Mouse (Mus musculus) spleen, adult 12 weeks (tissue): Measurements from ENCODE around the gene Bnc2.

Experiments used
- DNase-seq: peaks from one replicate; pipeline ENCODE4 v3.0.0; 2022; ENCODE audit warnings: low spot score

The Bnc2 gene

DNA sequence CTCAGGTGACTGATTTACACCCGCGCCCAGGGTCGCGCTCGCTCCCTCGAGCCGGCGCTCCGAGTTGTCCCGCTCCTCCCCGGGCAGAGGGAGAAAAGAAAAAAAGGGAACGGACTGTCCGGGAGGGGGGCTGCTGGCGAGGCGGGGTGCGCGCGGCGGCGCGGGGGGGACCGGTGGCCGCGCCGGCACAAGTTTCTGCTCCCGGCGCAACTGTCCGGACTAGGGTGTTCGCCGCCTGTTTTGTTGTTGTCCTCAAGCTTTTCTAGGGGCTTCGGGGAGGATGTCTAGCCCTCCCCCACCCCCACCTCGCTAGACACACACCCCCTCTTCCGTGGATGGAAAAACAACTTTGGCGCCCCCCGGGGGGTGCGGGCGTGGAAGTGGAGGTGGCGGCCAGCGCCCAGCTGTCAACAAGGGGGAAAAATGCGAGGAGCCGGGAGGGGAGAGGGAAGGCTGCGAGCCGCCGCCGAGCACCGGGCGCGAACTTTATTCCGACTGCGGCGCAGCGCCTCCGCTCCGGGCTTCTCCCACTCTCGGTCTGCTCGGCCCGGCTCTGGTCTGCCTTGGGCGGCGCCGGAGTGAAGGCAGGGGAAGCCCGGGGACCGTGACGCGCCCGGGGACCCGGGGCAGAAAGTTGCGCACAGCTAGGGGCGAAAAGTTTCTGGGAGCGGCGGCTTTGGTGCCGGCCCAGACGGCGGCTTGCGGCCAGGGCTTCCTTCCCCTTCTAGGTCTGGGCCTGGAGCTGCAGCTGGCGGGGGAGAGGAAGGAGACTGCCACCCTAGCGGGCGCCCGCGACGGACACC, at the start of gene Bnc2:
TSS of gene Bnc2 (minus strand) at position 105 of the 803 bp plus-strand sequence.
- no peak for DNase-seq

DNA sequence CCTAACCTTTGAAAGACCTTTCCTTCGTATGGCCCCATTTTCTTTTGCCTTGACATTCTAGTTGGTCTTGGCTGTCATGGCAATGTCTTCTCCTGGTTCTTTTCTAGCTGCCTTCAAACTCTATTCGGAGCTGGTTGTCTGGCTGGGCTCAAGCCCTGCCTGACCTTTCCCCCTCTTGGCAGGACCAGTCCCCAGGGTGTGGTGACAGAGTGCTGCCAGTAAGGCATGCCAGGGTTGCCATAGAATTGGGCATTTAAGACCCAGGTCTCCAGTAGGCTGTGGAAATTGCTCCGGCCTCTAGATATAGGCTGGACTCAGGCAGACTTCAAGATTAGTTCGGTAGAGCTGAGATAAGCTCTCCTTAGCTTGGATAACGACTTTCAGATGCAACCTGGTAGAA, 32.9 kb upstream of the Bnc2 start:
- DNase-seq: no peak

DNA sequence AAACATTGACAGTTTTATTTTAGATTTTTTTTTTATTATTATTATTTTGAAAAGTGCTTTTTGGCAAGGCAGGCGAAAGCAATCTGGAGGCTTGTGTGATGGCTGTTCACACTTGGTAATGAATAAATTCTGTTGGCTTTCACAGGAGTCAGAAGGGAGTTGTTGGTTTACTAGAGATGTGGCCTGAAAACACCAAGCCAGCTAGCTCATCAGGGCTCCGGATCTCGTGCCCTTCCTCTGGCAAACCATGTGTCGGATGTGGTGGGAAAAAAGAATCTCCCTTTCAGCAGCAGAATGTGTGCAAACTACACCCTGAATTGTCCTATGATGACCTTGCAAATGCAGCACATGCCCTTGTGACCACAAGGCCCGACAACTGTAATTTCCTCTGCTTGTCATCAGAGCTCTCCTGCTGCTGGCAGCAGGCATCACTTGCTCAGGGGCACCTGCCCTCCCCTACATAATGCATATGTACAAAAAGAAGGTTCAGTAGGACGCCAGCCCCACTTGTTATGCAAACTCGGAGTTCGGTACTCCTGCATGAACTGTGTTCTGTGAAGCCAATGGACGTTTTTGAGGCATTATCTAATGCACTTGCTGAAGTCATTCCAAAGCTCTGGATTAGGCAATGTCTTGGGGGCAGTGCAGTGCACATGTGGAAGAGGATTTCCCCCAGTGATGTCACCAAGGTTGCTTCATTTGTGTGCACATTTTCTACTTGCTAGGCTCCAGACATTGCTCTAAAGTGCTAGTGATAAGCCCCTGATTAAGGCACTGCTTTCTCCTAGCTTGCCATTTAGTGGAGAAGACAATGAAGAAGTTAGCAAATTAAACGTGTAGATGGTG, 10.7 kb upstream of the Bnc2 start:
- no peak for DNase-seq

DNA sequence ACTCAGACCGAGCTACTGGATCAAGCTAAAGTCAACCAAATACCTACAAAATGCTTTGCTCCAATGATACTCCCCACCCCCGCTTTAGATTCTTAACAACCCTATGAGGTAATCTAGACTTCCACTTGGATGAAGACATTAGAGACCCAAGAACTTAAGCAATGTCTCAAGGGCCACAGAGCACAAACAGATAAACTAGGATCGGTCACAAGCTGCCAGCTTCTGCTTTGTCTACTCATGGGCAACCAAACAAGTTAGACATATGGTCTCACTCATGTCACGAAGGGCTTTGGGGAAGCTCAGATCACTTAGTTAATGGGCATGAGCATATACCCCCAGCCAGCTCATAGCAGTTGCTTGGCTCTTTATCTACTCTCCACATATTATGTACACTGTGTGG, 9.9 kb upstream of the Bnc2 start:
- DNase-seq: no peak

DNA sequence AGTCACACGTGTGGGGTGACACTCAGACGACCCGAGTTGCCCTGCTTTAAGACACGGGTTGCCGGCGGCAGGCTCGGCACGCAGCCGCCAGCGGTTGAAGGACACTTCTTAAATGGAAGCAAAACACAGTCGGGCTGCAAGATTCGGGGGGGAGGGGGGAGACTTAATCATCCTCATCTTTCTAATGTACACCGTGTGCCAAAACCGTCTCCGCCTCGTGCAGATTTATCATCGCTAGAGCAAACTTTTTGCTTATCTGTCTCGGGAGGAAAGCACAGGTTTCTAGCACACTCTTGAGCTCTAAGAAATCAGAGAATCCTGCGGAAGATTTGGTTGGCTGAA, 870 bp upstream of the Bnc2 start:
- no peak for DNase-seq

DNA sequence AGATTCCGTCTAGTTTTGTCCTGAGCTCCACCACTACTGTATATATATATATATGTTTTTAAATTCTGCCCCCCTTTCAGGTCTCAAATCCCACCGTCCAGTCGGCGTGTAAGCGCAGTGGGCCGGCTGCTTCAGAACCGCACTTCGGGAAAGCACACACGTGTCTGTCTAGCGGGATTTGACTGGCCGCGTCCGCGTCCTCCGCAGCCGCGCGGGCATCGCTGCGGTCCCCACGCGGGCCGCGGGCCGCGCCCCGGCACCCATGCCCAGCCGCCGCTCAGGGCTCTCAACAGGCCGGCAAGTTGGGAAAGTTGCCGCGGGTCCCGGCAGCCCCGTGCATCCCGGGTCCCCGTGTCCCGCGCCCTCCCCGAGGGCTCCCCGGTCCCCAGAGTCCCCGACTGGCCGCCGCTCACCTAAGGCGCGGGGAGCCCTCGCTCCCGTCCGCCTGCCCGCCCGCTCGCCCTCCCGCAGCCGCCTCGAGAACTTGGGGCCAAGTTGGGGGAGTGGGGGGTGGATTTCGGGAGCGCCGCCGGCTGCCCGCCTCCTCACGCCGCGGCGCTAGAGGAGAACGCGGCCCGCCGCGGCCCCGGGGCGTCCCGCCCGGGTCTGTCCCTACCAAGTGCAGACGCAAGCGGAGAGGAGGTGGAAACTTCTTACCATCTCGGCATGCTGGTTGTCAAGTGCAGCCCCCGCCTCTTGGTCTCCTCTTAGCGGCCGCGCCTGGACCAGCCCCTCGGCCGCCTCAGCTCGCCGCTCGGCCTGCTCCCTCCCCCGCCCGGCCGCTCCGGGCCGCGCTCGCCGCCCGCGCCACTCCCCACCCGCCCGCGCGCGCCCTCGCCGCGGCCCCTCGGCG, 531 bp downstream of the Bnc2 start:
- no peak for DNase-seq

DNA sequence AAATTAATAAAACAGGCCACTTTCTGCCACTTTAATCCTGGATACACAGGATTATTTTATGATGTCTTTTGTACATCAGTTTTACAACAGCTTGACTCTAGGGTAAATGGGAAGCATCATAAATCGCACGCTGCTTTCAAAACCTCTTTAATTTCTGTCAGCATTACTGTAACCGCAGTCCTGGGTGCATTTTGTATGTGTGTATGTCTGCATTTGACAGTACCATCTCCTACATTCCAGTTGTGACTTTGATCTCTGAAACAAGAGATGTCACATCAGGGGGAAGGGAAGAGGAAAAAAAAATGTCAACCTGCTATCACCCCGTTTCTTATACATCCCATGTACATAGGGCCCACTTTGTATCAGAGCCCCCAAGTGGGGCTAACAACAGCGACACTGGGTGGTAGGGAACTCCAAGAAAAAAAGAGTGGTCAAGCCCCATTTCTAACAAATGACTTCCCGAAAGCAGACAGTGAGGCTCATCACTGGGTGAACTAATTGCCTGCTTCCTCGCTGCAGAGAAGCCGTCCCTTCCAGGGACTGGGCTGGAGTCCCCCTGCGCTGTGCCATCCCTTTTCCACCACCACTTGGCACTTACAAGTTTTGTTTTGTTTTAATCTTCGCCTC, 1.3 kb downstream of the Bnc2 start:
- DNase-seq: no peak

DNA sequence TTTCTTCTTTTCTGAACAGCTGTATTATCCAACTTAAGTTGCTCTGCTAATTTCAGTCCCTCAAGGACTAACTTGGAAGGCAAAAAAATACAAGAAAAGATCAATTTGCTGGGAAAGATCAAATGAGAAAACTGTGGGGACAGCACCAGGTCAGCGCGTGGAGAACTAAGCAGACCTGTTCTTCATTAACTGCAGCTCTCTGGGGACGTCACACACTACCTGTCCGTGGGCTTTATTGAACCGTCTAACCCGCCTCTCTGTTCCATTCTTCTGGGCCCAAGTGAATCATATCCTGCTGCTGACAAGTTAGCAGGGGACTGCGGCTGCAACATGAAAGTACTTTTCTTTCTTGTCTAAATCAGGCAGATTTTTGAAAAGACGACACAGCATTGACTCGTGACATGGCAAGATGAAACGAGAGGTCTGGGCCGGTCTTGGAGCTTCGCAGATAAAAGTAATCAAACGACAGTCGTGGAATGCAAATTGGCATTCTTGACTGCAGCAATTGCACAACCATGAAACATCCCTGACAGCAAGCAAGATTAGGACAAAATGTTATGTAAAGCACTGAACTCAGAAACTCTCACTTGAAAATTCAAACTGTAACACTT, 2.8 kb downstream of the Bnc2 start:
- DNase-seq: no peak

DNA sequence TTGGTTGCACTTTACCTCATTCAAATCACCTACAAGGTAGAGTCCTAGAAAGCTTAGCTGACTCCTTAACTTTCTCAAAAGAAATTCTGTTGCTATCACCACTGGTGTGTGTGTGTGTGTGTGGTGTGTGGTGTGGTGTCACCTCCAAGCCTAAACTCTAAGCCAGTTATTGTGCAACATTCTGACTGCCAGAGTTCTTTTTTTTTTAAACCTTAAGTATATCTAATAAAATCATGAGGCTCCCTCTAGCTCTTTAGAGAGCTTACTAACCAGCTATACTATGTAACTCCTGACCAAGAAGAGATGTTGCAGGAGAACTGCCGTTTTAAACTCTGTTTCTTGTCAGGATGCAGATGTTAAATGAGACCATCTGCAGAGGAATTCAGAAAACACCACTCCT, 4.1 kb downstream of the Bnc2 start:
- no peak for DNase-seq

DNA sequence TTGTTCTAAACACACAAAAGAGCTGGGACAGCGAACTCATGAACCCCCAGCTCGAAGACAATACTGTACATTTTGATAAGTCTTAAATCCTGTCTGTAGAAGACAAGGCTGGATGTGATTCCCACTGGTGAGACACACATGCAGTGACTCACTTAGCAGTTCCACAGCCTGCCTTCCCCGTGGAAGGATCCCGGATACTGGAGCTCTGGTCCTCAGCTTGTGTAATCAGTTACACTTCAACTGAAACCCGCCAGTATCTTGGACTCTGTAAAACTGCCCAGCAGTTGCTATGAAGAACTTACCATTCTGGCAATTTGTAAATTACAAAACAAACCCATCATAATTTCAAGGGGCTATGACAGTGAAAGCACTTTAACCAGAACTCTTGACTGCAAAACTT, 5.4 kb downstream of the Bnc2 start:
- DNase-seq: no peak

DNA sequence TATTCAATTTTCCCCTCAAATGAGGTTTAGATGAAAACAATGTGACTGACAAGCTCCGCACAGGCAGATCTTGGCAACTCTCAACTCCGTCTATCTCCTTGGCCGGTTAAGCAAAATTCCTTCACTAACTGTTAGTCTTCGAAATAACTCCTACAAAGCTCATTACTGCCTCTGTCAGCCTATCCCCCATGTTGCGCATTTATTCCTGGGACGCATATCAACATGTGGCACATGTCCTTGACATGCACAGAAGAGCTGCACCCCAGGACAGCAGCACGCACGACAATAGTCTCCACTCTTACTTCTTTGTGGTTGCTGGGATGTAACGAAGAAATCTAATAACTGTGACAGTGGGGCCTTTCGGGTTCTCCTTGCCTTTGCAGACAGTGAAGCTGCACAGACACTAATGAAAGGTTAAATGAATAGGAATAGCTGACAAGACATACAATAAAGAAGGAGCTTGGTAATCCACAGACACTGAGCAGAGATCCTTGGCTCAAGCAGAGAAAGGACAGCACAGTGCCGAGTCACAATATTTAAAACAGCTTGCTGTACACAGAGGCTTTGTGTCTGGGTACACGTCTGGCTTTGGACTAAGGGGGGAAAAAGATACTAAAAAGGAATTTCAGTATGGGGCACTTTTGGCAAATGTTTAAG, 6.0 kb downstream of the Bnc2 start:
- DNase-seq: no peak

DNA sequence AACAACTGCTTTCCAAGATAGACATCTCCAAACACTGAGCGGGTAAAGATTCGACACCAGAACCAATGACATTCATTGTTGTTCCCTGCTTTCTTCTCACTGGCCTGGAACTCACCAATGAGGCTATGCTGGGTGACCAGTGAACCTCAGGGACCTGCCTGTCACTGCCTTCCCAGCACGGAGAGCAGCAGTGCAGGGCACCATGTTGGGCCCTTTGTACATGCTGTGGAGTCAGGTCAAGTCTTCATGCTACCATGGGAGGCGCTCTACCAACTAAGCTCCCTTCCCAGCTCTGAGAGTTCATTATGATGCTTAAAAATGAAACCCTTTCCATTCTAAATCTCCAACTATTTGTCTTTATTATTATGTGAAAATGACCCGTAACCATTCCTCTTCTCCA, 6.8 kb downstream of the Bnc2 start:
- no peak for DNase-seq

DNA sequence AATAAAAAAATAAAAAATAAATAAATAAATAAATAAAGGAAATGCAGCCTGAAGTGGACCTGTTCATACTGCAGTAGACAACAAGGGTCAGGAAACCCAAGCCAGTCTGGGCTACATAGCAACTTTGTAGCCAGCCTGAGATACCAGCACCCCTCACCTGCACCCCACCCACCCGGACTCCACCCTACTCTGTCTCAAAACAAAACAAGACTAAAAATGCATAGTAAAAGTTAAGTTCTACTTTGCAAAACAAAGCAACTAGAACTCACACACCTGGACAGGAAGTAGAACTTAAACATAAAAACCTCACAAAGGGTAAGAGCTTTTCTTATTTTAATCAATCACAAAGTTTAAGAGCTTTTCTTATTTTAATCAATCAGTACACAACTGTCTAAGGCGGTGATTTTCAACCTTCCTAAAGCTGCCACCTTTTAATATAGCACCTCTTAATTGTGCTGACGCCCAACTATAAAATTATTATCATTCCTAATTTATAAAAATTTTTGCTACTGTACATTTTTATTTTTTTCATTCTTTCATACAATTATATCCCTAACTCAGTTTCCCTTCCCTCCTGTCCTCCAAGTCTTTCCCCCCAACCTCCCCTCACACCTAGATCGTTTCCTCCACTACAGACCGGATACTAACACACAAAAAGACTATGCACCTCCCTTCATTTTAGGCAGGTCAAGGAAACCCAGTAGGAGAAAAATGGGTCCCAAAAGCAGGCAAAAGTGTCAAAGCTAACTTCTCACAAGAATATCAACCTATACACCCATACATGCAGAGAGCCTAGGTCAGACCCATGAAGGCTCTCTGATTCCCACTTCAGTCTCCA, 12.6 kb downstream of the Bnc2 start:
- no peak for DNase-seq

DNA sequence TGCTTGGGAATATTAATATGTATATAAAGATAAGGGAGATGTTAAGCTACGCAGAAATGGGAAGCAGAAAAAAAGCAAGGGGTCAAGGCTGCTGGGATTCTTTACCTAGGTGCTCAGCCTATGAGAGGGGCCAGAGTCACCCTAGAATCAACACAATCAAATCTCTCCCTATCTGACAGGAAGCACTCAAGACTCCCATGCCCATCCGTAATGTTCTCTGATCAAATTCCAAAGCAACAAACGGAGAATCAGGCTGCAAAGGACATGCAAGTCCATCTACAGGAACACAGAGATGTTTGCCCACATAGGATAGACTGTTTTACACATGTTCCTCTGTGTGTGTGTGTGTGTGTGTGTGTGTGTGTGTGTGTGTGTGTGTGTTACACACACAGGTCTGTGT, 13.7 kb downstream of the Bnc2 start:
- no peak for DNase-seq

DNA sequence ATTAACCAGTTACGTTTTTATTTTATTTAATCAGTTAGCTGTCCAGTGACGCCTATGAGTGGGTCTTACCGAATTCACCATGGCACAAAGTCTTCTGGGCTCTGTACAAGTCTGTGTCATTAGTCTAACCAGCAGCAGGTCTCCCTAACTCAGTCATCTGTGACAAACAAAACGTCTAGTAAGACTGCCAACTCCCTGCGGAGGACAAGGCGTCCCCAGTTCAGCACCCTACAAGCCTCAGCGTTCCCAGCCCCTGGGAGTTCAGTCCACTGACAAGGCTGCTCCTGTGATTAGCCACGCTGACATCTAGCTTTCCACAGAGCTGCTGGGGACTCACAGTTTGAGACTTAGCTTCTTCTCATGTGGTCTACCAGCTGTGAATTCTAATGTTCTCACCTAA, 23.3 kb downstream of the Bnc2 start:
- no peak for DNase-seq

DNA sequence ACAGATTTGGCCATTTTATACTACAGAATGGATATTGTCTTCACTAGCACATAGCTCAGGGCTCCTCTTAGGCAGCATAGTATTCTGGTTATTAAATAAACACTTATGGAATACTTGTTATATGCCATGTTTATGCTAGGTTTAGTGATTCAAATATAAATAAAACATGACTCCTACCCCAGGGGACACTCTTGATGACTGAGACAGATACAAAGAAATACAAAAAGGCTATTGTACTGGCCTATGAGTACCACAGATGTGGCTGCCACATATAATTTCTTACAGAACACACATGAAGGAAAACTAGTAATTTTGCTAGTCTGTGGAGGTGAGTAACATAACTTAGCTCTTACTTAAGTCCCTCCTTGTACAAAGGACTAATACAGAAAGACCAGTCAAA, 28.5 kb downstream of the Bnc2 start:
- DNase-seq: no peak

DNA sequence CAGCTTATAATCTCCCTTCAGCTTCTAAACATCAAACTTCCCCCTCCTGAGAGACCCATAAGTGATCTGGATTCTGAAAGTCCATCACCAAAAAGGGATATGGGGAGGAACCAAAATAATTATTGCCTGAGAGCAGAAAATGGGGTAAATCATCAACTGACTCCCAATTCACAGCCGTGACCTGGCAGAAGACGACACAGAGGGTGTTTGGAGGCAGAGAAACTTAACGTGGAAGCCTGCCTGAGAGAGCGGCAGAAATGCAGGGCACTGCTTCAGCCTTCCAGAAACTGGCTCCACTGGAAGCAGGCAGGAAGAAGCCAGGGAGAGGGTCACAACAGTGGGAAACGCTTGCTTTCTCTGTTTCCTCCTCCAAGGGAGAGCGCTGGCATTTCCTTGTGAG, 35.9 kb downstream of the Bnc2 start:
- no peak for DNase-seq

DNA sequence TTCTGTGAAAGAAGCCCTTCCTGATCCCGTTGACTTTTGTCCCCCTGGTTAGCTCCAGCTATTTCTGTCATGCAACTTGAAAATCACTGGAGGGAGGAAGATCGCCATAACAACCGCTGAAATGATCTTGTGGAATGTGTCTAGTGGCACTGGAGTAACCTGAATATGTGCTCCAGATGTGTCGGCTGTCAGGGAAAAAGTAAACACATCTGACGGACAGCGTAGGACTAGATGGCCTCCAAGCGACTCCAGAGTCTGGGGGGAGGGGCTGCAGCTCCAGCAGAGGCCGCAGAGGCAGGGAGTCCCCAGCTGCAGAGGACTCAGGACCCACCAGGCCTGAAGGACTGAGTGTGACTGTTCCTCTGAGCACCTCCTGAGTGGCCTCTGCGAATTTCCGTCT, 37.4 kb downstream of the Bnc2 start:
- DNase-seq: no peak

DNA sequence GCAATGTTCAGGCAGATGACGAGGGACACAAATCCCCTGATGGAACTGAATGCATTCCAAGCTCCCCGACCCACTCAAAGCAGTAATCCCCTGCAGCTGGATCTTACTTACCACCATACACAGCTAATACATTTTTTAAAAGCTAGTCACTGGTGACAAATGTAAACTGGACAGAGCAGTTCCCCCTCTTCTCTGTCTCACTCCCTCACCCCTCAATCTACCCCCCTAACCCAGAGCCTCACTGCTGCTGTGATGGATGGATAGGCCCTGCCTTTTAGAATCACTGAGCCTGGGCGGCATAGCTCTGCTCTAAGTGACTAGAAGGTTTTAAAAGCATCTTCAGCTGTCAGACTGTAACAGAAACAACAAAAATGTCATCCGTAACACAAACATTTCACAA, 40.3 kb downstream of the Bnc2 start:
- DNase-seq: no peak

DNA sequence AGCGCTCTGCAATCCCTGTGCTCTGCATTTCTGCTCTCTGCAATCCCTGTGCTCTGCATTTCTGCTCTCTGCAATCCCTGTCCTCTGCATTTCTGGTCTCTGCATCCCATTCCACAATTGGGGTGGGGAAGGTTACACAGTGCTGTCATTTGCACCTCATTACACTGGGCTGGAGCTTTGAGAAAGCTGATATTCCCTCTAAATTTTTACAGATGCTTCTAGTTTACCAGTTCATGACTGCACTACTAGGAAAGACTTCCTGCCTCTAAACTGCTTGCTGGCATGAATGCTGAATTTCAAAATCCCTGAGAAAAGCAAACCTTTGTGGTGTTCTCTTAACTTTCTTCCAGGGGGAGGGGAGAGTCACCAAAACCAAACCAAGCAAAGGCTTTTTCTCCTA, 41.1 kb downstream of the Bnc2 start:
- no peak for DNase-seq
